Mouse (Mus musculus): Measurements from ENCODE around the gene B4gat1. TPM values are rescaled to one million over a fixed set of nuclear protein-coding genes. Genes with fewer than 3 reads are reported as not detected.

The B4gat1 gene
- polyA plus RNA-seq, 1 experiment from 2014 or later, result 47.6 TPM

DNA sequence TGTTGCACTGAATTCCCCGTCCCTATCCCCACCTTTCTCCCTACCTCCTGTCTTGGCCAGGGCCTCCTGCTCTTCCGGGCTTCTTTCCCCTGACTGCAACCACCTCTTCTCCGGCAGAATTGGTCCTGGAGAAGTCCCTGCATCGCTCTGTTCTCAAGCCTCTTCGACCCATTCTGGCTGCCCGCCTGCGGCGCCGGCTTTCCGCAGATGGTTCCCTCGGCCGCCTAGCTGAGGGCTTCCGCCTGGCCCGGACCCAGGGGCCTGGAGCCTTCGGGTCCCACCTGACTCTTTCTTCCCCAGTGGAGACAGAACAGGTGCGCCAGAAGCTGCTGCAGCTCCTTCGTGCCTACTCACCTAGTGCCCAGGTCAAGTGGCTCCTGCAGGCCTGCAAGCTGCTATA lies 14.2 kb downstream of the B4gat1 start:
- H3K27ac ChIP-seq (ENCODE audit: low read length), result no peak overlapping the region
- peaks cover 3% of the 10 kb centered on the region; the same call in 1 of the 2 replicates for H3K27me3 ChIP-seq (ENCODE audit: control insufficient read depth, insufficient read depth, low read depth, low read length)
- no peak for ATAC-seq (ENCODE audit: low read depth)
- H3K9me3 ChIP-seq (ENCODE audit: control insufficient read depth, low read length), result no peaks in the 10 kb centered on the region
- peaks cover under 1% of the 10 kb centered on the region; the same call in 1 of the 2 replicates for H3K36me3 ChIP-seq (ENCODE audit: control insufficient read depth, insufficient read depth, low read length)
- peaks cover 31% of the 10 kb centered on the region for H3K4me1 ChIP-seq (replicated peaks; ENCODE audit: control insufficient read depth, insufficient read depth, low read length)
- 68% methylated on average over 17 of the region's 17 CpGs for WGBS
- H3K4me2 ChIP-seq (ENCODE audit: low read depth, low read length), result no peak overlapping the region
- no peak overlapping the region for H3K9ac ChIP-seq (ENCODE audit: low read length)
- no peak overlapping the region for H3K4me3 ChIP-seq (ENCODE audit: low read length)

DNA sequence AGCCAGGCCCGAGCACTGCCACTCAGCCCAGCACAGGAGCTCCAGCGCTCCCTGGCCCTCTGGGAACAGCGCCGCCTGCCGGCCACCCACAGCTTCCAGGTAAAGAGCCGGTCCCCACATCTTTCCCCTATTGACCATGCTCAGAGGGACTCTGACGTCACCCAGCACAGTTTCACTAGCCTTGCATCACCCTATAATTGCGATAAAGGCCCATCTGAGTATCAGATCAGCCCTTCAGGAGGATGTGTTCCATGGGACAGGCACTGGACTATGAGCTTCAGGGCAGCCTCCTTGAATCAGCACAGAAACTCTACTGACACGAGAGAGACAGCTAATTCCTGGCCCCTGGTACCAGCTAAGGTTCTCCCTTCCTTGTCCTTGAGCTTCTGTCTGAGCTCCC lies 15.3 kb downstream of the B4gat1 start:
- Histone ChIP-seq H3K4me2 (ENCODE audit: low read depth, low read length) (no peak overlapping the region), H3K36me3 (ENCODE audit: control insufficient read depth, insufficient read depth, low read length) (no peaks in the 10 kb centered on the region; the same call in 1 of the 2 replicates), H3K4me1 (replicated peaks; ENCODE audit: control insufficient read depth, insufficient read depth, low read length) (peaks cover 42% of the 10 kb centered on the region), H3K9me3 (ENCODE audit: control insufficient read depth, low read length) (no peaks in the 10 kb centered on the region), H3K9ac (ENCODE audit: low read length) (no peak overlapping the region), H3K4me3 (ENCODE audit: low read length) (no peak overlapping the region), H3K27me3 (ENCODE audit: control insufficient read depth, insufficient read depth, low read depth, low read length) (peaks cover 3% of the 10 kb centered on the region; the same call in 1 of the 2 replicates), H3K27ac (ENCODE audit: low read length) (no peak overlapping the region)
- ATAC-seq (ENCODE audit: low read depth), result no peak
- WGBS, result 21% methylated on average over 9 of the region's 9 CpGs

DNA sequence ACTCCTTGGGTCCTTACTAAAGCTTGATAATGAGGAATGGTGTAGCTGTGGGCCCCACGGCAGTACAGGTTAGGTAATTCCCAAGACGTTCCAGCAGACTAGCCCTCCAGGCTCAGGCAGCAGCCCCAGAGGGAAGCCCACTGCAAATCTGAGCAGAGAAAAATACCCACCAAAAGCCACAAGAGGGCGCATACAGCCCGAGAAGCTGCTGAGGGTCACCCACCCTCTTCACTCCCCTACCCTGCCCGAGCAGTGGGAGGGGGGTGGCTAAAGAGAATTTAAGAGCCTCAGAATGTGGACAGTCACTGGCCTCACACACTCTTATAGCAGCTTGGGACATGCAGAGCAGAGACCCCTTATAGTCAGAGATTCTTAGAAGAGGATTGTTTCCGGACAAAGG lies 17.6 kb downstream of the B4gat1 start:
- no peak overlapping the region for H3K27ac ChIP-seq (ENCODE audit: low read length)
- no peak overlapping the region for H3K4me3 ChIP-seq (ENCODE audit: low read length)
- peaks cover 47% of the 10 kb centered on the region for H3K4me1 ChIP-seq (replicated peaks; ENCODE audit: control insufficient read depth, insufficient read depth, low read length)
- H3K36me3 ChIP-seq (ENCODE audit: control insufficient read depth, insufficient read depth, low read length), result no peaks in the 10 kb centered on the region; the same call in 1 of the 2 replicates
- H3K9me3 ChIP-seq (ENCODE audit: control insufficient read depth, low read length), result no peaks in the 10 kb centered on the region
- H3K27me3 ChIP-seq (ENCODE audit: control insufficient read depth, insufficient read depth, low read depth, low read length), result peaks cover 3% of the 10 kb centered on the region; the same call in 1 of the 2 replicates
- 8% methylated on average over 6 of the region's 6 CpGs for WGBS
- 0 out of 2 replicates have a peak, but pooled peaks have one; percentile 0 for ATAC-seq (ENCODE audit: low read depth)
- no peak overlapping the region for H3K9ac ChIP-seq (ENCODE audit: low read length)
- no peak overlapping the region for H3K4me2 ChIP-seq (ENCODE audit: low read depth, low read length)

GRCm38 (mm10) chr19:5057876-5058775 lies 19.5 kb downstream of the B4gat1 start:
- H3K36me3 ChIP-seq (ENCODE audit: control insufficient read depth, insufficient read depth, low read length), result no peaks in the 10 kb centered on the region; the same call in 1 of the 2 replicates
- peaks cover 42% of the 10 kb centered on the region for H3K4me1 ChIP-seq (replicated peaks; ENCODE audit: control insufficient read depth, insufficient read depth, low read length)
- H3K9ac ChIP-seq (ENCODE audit: low read length), result no peak overlapping the region
- no peak overlapping the region for H3K4me3 ChIP-seq (ENCODE audit: low read length)
- H3K27ac ChIP-seq (ENCODE audit: low read length), result peak overlapping the region; percentile 68
- H3K4me2 ChIP-seq (ENCODE audit: low read depth, low read length), result no peak overlapping the region
- WGBS, result 21% methylated on average over 16 of the region's 16 CpGs
- no peaks in the 10 kb centered on the region for H3K9me3 ChIP-seq (ENCODE audit: control insufficient read depth, low read length)
- no peaks in the 10 kb centered on the region for H3K27me3 ChIP-seq (ENCODE audit: control insufficient read depth, insufficient read depth, low read depth, low read length)
- no peak for ATAC-seq (ENCODE audit: low read depth)

GRCm38 (mm10) chr19:5058801-5059771 lies 20.5 kb downstream of the B4gat1 start:
- peak overlapping the region; percentile 37 for H3K9ac ChIP-seq (ENCODE audit: low read length)
- peak; percentile 68 for ATAC-seq (ENCODE audit: low read depth)
- H3K9me3 ChIP-seq (ENCODE audit: control insufficient read depth, low read length), result no peaks in the 10 kb centered on the region
- peaks cover 42% of the 10 kb centered on the region for H3K4me1 ChIP-seq (replicated peaks; ENCODE audit: control insufficient read depth, insufficient read depth, low read length)
- H3K4me3 ChIP-seq (ENCODE audit: low read length), result no peak overlapping the region
- WGBS, result 7% methylated on average over 10 of the region's 10 CpGs
- H3K4me2 ChIP-seq (ENCODE audit: low read depth, low read length), result peak overlapping the region; percentile 19
- peak overlapping the region; percentile 68 for H3K27ac ChIP-seq (ENCODE audit: low read length)
- H3K36me3 ChIP-seq (ENCODE audit: control insufficient read depth, insufficient read depth, low read length), result no peaks in the 10 kb centered on the region; the same call in 1 of the 2 replicates
- no peaks in the 10 kb centered on the region for H3K27me3 ChIP-seq (ENCODE audit: control insufficient read depth, insufficient read depth, low read depth, low read length)

GRCm38 (mm10) chr19:5060365-5061330 lies 22.0 kb downstream of the B4gat1 start:
- H3K36me3 ChIP-seq (ENCODE audit: control insufficient read depth, insufficient read depth, low read length), result no peaks in the 10 kb centered on the region
- H3K9ac ChIP-seq (ENCODE audit: low read length), result peak overlapping the region; percentile 51
- no peak overlapping the region for H3K4me3 ChIP-seq (ENCODE audit: low read length)
- peak; percentile 65 for ATAC-seq (ENCODE audit: low read depth)
- WGBS, result 26% methylated on average over 5 of the region's 5 CpGs
- peaks cover 49% of the 10 kb centered on the region for H3K4me1 ChIP-seq (replicated peaks; ENCODE audit: control insufficient read depth, insufficient read depth, low read length)
- no peak overlapping the region; the same call in 1 of the 2 replicates for H3K4me2 ChIP-seq (ENCODE audit: low read depth, low read length)
- H3K9me3 ChIP-seq (ENCODE audit: control insufficient read depth, low read length), result no peaks in the 10 kb centered on the region
- no peaks in the 10 kb centered on the region for H3K27me3 ChIP-seq (ENCODE audit: control insufficient read depth, insufficient read depth, low read depth, low read length)
- H3K27ac ChIP-seq (ENCODE audit: low read length), result peak overlapping the region; percentile 68

GRCm38 (mm10) chr19:5062041-5062440 lies 23.4 kb downstream of the B4gat1 start:
- Histone ChIP-seq H3K9ac (ENCODE audit: low read length) (no peak overlapping the region), H3K4me3 (ENCODE audit: low read length) (no peak overlapping the region), H3K36me3 (ENCODE audit: control insufficient read depth, insufficient read depth, low read length) (no peaks in the 10 kb centered on the region), H3K9me3 (ENCODE audit: control insufficient read depth, low read length) (no peaks in the 10 kb centered on the region), H3K27me3 (ENCODE audit: control insufficient read depth, insufficient read depth, low read depth, low read length) (no peaks in the 10 kb centered on the region), H3K4me2 (ENCODE audit: low read depth, low read length) (no peak overlapping the region), H3K27ac (ENCODE audit: low read length) (no peak overlapping the region), H3K4me1 (replicated peaks; ENCODE audit: control insufficient read depth, insufficient read depth, low read length) (peaks cover 45% of the 10 kb centered on the region)
- WGBS, result 67% methylated on average over 5 of the region's 5 CpGs
- no peak for ATAC-seq (ENCODE audit: low read depth)

DNA sequence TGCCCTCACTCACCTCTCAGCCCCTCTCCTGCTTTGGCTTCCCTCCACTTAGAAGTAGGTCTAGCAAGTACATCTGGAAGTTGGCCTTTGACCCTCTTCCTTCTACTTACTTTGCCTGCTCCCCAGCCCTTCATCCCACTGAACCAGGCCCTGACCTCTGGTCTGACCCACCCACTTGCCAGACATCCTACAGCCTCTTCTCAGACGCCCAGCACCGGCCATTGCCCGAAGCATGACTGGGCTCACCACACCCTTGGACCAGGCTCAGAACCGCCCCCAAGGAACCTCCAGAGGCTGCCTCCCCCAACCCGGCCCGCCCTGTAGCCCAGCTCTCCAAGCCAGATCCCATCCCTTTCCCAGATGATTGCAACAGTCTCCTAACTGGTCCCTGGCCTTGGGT lies 23.8 kb downstream of the B4gat1 start:
- Histone ChIP-seq H3K27me3 (ENCODE audit: control insufficient read depth, insufficient read depth, low read depth, low read length) (no peaks in the 10 kb centered on the region), H3K27ac (ENCODE audit: low read length) (no peak overlapping the region), H3K4me3 (ENCODE audit: low read length) (no peak overlapping the region), H3K36me3 (ENCODE audit: control insufficient read depth, insufficient read depth, low read length) (no peaks in the 10 kb centered on the region), H3K4me2 (ENCODE audit: low read depth, low read length) (no peak overlapping the region), H3K4me1 (replicated peaks; ENCODE audit: control insufficient read depth, insufficient read depth, low read length) (peaks cover 48% of the 10 kb centered on the region), H3K9ac (ENCODE audit: low read length) (no peak overlapping the region), H3K9me3 (ENCODE audit: control insufficient read depth, low read length) (no peaks in the 10 kb centered on the region)
- no peak for ATAC-seq (ENCODE audit: low read depth)
- 69% methylated on average over 6 of the region's 6 CpGs for WGBS

Measured in lung, embryonic 16.5 days (tissue).